Mouse (Mus musculus): Measurements from ENCODE around the gene Nrp1. TPM values are rescaled to one million over a fixed set of nuclear protein-coding genes. Genes with fewer than 3 reads are reported as not detected.

Gene Nrp1
- polyA plus RNA-seq, 1 experiment from 2014 or later: 17.7 TPM

DNA sequence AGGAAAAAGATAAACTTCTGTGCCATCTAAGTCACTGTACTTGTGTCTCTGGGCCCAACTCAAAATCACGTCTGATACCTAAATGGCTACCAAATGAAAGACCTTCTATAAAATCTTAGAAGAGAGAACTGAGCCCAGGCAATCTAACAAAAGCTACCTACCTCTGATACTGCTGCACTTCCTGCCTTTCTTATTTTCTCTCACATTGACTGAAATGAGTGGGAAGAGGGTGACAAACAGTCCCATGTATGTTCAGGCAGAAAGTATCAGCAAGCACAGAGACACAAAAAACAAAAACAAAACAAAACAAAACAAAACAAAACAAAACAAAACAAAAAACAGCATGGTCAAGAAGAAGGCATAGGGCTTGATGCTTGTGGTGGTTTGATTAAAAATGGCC, 153.3 kb downstream of the Nrp1 start:
- Histone ChIP-seq H3K4me1 (no peaks in the 10 kb centered on the region), H3K27me3 (ENCODE audit: poor library complexity, severe bottlenecking) (no peaks in the 10 kb centered on the region), H3K4me3 (no peak overlapping the region), H3K9me3 (no peaks in the 10 kb centered on the region), H3K27ac (no peak overlapping the region), H3K36me3 (replicated peaks) (no peaks in the 10 kb centered on the region)
- no peak for DNase-seq (ENCODE audit: extremely low spot score, low spot score)
- WGBS: 76% methylated on average over 1 of the region's 1 CpGs

DNA sequence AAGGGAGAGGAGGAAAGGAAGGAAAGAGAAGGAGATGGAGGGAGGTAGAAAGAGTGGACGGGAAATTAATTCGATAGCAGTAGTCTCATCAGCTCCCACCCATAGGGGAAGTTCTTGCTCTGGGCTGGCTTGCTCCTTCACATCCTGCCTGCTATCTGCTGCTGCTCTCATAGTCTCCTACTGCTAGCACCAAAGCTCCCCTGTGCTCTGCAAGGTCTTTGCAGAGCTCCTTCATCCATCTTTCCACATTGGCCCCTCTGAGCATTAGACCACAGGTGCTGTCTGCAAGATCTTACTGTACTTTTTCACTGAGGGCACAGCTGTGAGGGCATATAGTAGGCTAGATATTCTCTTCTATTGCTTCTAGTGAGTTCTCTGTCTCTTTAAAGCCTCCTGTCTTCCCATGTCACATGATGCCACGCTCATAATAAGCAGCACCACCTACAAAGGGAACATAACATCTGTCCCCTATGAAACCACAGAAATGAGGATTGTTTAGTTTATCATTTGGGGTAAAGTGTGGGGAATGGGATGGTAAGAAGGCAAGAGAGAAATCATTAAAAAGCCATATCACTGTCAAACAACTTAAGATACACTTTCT, 158.5 kb downstream of the Nrp1 start:
- H3K4me3 ChIP-seq: no peak overlapping the region
- H3K9me3 ChIP-seq: no peaks in the 10 kb centered on the region
- 90% methylated on average over 3 of the region's 3 CpGs for WGBS
- peaks cover 14% of the 10 kb centered on the region for H3K4me1 ChIP-seq
- peaks cover 9% of the 10 kb centered on the region; the same call in 1 of the 2 replicates for H3K27me3 ChIP-seq (ENCODE audit: poor library complexity, severe bottlenecking)
- no peak for DNase-seq (ENCODE audit: extremely low spot score, low spot score)
- H3K36me3 ChIP-seq (replicated peaks): no peaks in the 10 kb centered on the region
- H3K27ac ChIP-seq: no peak overlapping the region

DNA sequence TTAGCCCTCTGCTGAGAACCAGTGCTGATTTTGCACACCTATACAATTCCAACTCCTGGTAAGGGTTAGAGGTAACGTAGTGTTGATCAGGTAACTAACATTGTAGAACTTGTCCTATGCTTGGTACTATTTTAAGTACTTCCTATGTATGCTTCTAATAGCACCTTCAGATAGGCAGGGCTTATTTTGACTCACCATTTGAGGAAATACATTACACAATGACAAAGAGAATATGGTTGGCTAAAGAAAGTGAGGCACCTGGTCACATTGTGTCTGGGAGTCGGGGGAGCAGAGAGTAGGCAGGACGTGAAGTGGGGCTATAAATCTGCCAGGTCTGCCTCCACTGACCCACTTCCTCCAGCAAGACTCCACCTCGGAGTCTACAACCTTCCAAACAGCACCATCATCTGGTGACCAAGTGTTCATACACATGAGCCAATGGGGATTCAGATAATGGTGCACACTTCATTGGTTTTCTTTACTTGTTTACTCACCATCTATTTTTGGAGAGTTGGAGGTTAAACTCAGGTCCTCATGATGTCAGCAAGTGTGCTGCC, 159.2 kb downstream of the Nrp1 start:
- Histone ChIP-seq H3K4me1 (peaks cover 20% of the 10 kb centered on the region), H3K27me3 (ENCODE audit: poor library complexity, severe bottlenecking) (peaks cover 9% of the 10 kb centered on the region; the same call in 1 of the 2 replicates), H3K9me3 (no peaks in the 10 kb centered on the region), H3K4me3 (no peak overlapping the region), H3K27ac (no peak overlapping the region), H3K36me3 (replicated peaks) (no peaks in the 10 kb centered on the region)
- DNase-seq (ENCODE audit: extremely low spot score, low spot score): no peak
- 74% methylated on average over 4 of the region's 4 CpGs for WGBS

DNA sequence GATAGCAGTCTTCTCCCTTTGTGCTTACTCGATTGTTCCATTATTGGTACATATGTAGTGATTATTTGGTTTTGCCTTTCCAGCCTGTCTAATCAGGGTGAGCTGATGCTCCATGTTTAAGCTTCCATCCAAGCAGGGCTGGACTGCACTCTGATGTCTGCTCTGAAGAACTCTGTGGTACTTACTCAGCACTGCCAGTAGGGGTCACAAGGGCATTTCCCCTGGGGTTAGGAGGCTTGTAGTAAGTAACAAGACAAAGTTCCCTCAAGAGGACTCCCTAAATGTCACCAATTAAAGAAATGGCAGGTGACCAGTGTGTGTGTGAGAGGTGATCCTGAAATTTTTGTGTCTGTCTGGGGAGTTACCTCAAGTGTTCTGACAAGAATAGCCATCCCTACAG, 161.0 kb downstream of the Nrp1 start:
- H3K4me3 ChIP-seq: no peak overlapping the region
- no peaks in the 10 kb centered on the region for H3K9me3 ChIP-seq
- H3K36me3 ChIP-seq (replicated peaks): no peaks in the 10 kb centered on the region
- DNase-seq (ENCODE audit: extremely low spot score, low spot score): no peak
- 67% methylated on average over 1 of the region's 1 CpGs for WGBS
- H3K27me3 ChIP-seq (ENCODE audit: poor library complexity, severe bottlenecking): peaks cover 9% of the 10 kb centered on the region; the same call in 1 of the 2 replicates
- peaks cover 20% of the 10 kb centered on the region for H3K4me1 ChIP-seq
- no peak overlapping the region for H3K27ac ChIP-seq

DNA sequence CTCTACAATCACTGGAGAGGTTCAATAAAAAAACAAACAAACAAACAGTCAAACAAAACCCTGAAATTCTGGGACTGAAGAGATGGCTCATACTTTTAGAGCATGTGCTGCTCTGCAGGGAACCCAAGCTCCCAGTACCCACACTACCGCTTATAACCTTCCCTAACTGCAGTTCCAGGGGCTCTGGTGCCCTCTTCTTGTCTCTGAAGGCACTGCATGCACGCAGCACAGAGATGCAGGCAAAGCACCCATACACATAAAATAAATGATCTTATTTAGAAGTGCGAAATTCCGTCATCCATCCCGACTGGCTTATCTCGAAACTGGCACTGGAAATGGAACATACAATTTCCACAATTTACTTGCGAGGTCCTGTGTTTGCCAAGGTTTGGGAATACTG, 165.4 kb downstream of the Nrp1 start:
- peaks cover 28% of the 10 kb centered on the region for H3K4me1 ChIP-seq
- peaks cover 18% of the 10 kb centered on the region for H3K27me3 ChIP-seq (ENCODE audit: poor library complexity, severe bottlenecking)
- no peak for DNase-seq (ENCODE audit: extremely low spot score, low spot score)
- no peaks in the 10 kb centered on the region for H3K36me3 ChIP-seq (replicated peaks)
- no peak overlapping the region for H3K4me3 ChIP-seq
- WGBS: 69% methylated on average over 7 of the region's 7 CpGs
- H3K9me3 ChIP-seq: no peaks in the 10 kb centered on the region
- H3K27ac ChIP-seq: no peak overlapping the region

DNA sequence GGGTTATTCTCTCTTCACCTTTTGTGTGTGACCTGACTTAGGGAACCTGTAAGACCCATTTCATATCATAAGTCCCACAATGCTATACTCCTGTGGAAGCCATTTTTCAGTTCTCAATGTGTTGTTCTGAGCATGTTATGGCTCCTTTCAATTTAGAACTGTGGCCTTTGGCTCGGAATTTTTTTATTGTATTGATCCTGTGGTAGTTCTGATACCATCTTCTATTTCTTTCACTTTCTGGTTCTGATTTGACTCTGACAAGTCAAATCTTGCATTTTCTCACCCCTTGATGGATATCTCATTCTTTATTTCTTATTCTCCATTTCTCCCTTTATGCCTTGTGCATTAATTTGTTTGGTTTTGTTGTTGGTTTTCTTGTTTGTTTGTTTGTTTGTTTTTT, 167.5 kb downstream of the Nrp1 start:
- Histone ChIP-seq H3K27ac (no peak overlapping the region), H3K4me1 (peaks cover 33% of the 10 kb centered on the region), H3K36me3 (replicated peaks) (no peaks in the 10 kb centered on the region), H3K9me3 (no peaks in the 10 kb centered on the region), H3K4me3 (no peak overlapping the region), H3K27me3 (ENCODE audit: poor library complexity, severe bottlenecking) (peaks cover 29% of the 10 kb centered on the region)
- DNase-seq (ENCODE audit: extremely low spot score, low spot score): no peak
- WGBS: 73% methylated on average over 1 of the region's 1 CpGs

DNA sequence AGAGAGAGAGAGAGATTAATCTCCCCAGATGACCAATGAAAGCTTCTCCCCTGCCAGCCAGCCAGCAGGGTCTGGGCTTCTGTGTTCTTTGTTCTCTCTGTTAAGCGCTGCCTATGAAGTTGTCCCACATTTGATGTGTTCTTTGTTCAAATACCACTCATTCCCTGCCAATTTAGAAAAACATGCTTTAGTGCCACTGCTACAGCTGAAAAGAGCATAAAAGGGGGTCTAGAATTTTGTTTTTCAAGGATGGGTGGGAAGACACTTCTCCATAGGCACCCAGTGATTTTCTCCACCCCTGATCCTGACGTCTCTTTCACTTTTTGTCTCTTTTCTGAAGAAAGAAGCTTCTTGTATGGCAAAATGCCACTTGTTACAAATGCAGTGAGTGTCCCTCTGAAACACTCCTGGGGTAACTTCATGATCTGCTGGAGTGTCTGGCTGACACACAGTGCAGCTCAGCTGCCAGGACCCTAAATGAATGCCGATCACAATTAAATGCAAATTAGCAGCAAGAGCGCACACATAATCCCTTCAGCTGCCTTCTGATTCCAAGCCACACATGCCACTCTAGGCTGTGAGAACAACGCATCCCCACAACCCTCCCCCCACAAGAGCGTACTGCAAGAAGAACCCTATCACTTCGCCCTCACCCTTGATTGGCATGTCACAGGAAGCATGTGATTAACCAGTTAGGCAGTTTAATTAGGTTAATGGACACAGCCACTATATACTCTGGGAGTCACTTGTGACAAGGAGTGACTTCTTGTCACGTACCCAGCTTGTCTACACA, 170.4 kb downstream of the Nrp1 start:
- H3K4me3 ChIP-seq: peak overlapping the region; percentile 20
- WGBS: 11% methylated on average over 8 of the region's 8 CpGs
- peaks cover 38% of the 10 kb centered on the region for H3K27me3 ChIP-seq (ENCODE audit: poor library complexity, severe bottlenecking)
- H3K4me1 ChIP-seq: peaks cover 17% of the 10 kb centered on the region
- no peaks in the 10 kb centered on the region for H3K36me3 ChIP-seq (replicated peaks)
- H3K27ac ChIP-seq: peak overlapping the region; percentile 84
- DNase-seq (ENCODE audit: extremely low spot score, low spot score): peak; percentile 54
- no peaks in the 10 kb centered on the region for H3K9me3 ChIP-seq

DNA sequence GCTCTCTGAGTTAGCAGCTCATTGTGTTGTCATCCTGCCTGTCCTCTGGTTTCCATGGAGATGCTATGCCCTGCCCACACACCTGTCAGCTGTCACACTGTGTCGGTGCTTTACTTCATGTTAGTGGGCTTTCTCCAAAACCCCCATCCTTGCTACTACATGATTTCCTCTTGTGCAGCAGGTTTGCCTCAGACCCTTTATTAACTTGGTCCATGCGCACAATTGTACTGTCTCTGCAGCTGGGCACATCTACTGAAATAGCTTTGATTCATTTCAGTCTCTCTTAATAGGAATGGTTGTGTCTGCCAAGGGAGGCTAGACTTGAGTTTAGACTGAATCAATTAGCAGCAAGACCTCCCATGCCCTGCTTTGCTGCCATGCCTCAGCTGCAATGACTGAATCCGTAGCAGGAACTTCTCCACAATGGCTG, 176.1 kb downstream of the Nrp1 start:
- peaks cover 9% of the 10 kb centered on the region for H3K4me1 ChIP-seq
- no peak for DNase-seq (ENCODE audit: extremely low spot score, low spot score)
- H3K27ac ChIP-seq: no peak overlapping the region
- WGBS: 61% methylated on average over 3 of the region's 3 CpGs
- no peaks in the 10 kb centered on the region for H3K36me3 ChIP-seq (replicated peaks)
- H3K4me3 ChIP-seq: no peak overlapping the region
- H3K27me3 ChIP-seq (ENCODE audit: poor library complexity, severe bottlenecking): peaks cover 23% of the 10 kb centered on the region; the same call in 1 of the 2 replicates
- H3K9me3 ChIP-seq: no peaks in the 10 kb centered on the region

DNA sequence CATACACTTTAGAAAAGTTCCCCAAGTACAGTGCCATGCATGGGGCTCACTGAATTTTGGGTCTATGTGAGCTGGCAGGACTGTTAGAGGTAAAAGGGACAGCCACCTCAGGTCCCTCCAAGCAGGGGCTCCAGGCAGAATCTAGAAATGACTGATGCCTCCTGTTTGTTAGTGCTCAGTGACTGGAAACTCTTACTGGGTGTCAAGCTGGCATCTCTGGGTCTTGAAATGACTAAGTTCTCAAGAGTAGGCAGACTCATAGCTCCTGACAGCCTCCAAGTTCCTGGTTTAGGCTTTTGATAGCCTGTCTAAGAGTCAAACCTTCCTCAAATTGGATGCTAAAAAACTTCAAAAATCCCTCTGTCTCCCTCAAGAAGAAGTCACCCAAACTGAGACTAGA, 177.3 kb downstream of the Nrp1 start:
- Histone ChIP-seq H3K36me3 (replicated peaks) (no peaks in the 10 kb centered on the region), H3K27me3 (ENCODE audit: poor library complexity, severe bottlenecking) (peaks cover 11% of the 10 kb centered on the region; the same call in 1 of the 2 replicates), H3K4me3 (no peak overlapping the region), H3K9me3 (no peaks in the 10 kb centered on the region), H3K4me1 (peaks cover 6% of the 10 kb centered on the region; the same call in 1 of the 2 replicates), H3K27ac (no peak overlapping the region)
- no peak for DNase-seq (ENCODE audit: extremely low spot score, low spot score)

DNA sequence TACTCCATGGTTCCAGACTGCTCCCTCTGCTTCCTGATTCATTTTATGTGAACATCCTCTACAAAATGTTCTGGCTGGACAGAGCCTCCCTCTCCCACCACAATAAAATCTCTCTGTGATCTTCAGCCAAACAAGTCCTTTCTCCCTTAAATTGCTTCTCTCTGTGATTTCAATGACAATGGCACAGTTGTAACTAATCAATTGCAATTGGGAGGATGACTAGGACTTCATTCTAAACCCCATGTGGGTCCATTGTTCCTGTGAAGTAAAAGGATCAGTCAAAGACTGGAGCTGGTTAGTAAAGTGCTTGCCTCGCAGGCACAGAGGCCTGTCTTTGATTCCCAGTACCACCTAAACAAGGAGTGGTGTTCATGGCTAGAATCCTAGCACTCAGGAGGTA, 180.0 kb downstream of the Nrp1 start:
- no peaks in the 10 kb centered on the region for H3K9me3 ChIP-seq
- H3K4me1 ChIP-seq: peaks cover 6% of the 10 kb centered on the region; the same call in 1 of the 2 replicates
- no peak overlapping the region for H3K27ac ChIP-seq
- 17% methylated on average over 1 of the region's 1 CpGs for WGBS
- H3K4me3 ChIP-seq: no peak overlapping the region
- no peak for DNase-seq (ENCODE audit: extremely low spot score, low spot score)
- no peaks in the 10 kb centered on the region for H3K27me3 ChIP-seq (ENCODE audit: poor library complexity, severe bottlenecking)
- no peaks in the 10 kb centered on the region for H3K36me3 ChIP-seq (replicated peaks)

DNA sequence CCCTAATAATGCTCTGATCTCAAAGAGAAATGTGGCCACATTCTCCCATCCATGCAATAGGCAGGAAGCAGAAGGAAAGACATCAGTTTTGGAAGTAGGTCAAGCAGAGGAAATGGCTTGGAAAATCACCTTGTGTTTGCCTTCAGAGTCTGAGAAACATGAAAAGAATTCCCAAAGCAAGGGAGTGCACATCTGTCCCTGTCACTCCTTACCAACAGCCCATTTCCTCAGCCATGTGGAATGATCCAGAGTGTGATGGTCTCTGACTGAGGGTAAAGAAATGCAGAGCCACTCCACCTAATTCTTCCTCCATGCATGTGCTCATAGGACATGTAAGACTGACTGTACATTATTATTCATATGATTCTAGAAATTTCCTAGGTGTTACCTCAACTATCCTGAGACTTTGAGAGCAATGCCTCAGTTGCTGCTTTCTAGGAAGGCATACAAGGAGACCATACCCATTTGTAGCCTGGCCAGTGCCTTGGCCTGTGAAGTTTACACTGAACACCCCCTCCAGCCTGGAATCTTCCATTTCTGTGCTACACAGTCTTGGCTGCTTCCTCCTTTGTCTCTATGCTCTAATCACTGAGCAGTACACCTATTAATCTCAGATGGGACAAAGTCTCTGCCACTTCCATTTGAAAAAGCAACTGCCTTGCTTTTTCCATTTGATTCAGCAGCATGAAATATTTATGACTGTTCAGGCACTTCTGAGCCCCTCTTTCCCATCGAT, 183.1 kb downstream of the Nrp1 start:
- DNase-seq (ENCODE audit: extremely low spot score, low spot score): no peak
- Histone ChIP-seq H3K27ac (no peak overlapping the region), H3K4me3 (no peak overlapping the region), H3K9me3 (no peaks in the 10 kb centered on the region), H3K4me1 (no peaks in the 10 kb centered on the region), H3K27me3 (ENCODE audit: poor library complexity, severe bottlenecking) (no peaks in the 10 kb centered on the region), H3K36me3 (replicated peaks) (no peaks in the 10 kb centered on the region)
- WGBS: 83% methylated on average over 1 of the region's 1 CpGs

DNA sequence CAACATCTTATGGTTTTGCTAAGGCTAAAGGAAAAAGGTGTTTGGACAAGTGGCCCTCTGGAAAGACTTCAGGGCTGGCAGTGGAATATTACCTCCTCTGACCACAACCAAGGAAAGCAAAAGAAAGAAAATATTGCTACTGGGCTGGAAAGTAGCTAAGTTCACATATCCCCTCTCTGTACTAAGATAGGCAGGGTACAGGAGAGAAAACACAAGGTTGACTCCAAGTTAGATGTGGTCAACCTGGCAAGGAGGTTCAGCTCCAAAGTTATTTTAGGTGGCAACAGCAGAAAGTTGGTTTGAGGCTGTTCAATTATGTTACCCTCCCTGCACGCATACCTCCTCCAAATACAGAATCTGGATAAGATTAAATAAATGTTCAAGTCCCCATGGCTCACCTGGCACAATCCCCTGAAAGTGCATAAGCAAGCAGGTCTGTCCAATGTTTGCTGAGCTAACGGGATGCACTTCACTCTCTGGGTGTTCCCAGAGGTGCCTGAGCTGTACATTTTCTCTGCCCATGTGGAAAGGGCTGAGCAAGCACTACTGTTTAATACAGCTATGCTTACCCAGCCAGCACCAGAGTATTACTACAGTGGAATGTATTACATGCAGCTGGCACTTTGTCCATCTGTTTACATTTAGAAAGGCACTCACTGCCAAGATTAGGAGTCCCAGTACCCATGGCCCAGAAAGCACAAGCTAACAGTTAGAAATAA, 185.9 kb downstream of the Nrp1 start:
- Histone ChIP-seq H3K27me3 (ENCODE audit: poor library complexity, severe bottlenecking) (no peaks in the 10 kb centered on the region), H3K4me3 (no peak overlapping the region), H3K9me3 (no peaks in the 10 kb centered on the region), H3K36me3 (replicated peaks) (no peaks in the 10 kb centered on the region), H3K27ac (no peak overlapping the region), H3K4me1 (no peaks in the 10 kb centered on the region)
- 88% methylated on average over 2 of the region's 2 CpGs for WGBS
- DNase-seq (ENCODE audit: extremely low spot score, low spot score): no peak
